Mouse (Mus musculus) layer of hippocampus, adult 9-10 months (tissue): ENCODE data around the gene Slc1a7.

Experiments
- DNase-seq: peaks from one replicate; pipeline ENCODE4 v3.0.0; 2022; ENCODE audit warnings: low spot score

Slc1a7 gene

DNA sequence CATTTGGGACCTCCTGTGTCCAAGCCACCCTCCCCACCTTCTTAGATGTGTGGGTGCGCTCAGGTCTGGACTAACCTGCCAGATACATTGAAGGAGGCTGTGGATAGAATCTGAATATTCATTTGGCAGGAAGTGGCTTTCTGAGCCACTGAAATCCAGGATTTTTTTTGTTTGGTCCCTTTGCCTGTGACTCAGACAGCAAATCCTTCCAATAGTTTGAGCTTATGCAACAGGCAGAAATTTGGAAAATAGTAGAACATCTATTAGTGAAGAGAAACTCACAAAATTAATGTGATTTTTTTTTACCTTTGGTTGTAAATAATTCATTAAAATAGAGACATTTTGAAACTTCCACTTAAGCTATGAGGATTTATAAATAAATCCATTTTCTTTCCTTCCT, 3.0 kb downstream of the Slc1a7 start:
- no peak for DNase-seq

DNA sequence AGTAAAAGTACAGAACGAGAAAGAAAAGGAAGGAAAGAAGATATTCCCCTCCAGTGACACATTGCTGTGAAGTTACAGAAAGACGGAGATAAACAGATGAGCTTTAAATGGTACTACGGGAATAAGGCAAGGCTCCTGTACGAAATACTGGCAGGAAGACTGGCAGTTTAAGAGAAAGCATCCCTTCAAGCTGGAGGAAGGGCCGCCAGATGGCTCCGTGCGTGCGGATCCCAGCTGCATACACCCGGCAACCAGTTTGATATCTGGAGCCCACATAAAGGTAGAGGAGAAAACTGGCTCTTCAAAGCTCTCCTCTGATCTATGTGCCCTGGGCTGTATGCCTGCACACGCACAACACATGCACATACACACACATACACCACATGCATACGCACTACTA, 6.4 kb downstream of the Slc1a7 start:
- no peak for DNase-seq

DNA sequence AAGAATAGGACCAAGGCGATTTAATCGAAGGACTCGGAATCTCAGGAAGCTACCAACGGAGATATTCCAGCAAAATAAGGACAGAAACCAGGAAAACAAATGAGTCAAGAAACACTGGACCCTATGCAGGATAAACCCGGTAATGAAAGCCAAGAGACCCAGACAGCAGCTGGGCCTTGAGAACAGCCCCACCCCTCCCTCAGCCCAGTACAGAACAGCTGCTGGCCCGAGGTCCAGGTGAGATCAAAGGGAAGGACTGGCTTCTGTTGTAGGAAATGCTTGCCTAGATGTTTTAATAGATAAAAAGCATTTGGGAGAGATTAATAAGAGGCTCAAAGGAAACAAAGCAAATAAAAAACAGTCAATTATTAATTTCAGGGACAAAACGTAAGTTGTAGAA, 6.9 kb downstream of the Slc1a7 start:
- DNase-seq, result no peak

DNA sequence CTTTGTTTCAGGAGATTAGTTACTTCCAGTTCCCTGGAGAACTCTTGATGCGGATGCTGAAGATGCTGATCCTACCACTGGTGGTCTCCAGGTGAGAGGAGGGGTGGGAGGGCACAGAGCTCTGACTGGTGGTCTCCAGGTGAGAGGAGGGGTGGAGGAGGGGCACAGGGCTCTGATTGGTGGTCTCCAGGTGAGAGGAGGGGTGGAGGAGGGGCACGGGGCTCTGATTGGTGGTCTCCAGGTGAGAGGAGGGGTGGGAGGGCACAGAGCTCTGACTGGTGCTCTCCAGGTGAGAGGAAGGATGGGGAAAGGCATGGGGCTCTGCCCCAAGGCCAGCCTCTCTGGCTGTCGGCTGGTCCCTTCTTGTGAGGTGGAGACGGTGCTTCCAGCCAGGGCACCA, 9.5 kb downstream of the Slc1a7 start:
- no peak for DNase-seq

DNA sequence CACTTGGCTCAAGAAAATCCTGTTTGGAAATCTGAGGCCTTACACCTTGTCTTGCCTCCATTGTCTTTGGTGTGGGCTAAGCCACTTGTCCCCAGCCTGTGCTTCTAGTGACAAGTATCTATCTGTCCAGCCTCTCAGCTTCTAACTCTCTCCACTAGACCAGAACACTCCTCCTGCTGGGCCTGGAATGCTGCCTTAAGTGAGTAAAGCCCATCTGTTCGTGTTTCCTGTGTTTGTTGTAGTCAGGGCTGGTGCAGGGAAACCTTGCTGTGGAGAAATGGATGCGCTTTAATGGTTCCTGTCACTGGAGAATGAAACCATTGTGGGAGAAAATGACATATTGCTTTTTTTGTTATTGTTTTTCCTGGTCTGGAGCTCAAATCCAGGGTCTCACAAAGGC, 11.4 kb downstream of the Slc1a7 start:
- no peak for DNase-seq

DNA sequence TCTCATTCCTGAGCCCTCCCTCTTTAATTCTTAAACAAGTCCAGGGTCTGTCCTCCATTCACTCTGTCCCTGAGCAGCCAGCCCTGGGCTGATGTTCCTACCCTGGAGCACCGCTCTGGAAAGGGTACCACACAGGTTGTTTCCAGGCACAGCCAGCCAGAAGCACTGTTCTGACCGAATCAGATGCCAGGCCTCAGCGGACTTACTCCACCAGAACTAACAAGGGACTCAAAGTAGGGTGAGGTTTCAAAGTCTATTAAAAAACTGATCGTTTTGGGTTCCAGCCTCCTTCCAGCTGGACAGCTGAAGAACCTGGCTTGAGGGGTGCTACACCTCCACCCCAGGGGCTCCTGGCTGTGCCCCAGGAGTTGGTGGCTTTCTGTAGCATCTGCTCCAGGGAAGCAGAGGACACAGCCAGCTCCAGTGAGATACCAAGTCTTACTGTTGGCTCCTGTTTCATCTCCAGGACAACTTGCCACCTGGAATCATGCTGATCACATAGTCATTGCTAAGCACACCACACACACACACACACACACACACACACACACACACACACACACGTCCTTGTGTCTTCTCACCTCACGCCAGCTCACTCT, 12.0 kb downstream of the Slc1a7 start:
- no peak for DNase-seq

DNA sequence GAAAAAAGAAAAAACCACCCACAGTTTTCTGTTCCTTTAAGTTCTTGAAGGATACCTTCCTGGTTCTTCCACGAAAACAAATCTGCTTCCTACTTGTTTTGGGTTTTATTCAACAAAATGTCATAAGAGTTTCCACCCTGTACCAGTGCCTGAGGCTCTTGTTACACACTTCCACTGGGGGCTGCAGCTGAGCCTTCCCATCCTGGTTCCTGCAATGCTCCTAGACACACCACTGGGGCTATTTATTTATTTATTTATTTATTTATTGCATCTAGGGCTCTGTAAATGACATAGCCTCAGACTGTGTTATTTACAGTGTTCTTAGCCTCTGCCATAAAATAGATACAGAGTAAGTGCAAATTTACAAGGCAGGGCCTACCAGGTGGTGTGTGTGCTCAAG, 15.6 kb downstream of the Slc1a7 start:
- DNase-seq, result no peak

DNA sequence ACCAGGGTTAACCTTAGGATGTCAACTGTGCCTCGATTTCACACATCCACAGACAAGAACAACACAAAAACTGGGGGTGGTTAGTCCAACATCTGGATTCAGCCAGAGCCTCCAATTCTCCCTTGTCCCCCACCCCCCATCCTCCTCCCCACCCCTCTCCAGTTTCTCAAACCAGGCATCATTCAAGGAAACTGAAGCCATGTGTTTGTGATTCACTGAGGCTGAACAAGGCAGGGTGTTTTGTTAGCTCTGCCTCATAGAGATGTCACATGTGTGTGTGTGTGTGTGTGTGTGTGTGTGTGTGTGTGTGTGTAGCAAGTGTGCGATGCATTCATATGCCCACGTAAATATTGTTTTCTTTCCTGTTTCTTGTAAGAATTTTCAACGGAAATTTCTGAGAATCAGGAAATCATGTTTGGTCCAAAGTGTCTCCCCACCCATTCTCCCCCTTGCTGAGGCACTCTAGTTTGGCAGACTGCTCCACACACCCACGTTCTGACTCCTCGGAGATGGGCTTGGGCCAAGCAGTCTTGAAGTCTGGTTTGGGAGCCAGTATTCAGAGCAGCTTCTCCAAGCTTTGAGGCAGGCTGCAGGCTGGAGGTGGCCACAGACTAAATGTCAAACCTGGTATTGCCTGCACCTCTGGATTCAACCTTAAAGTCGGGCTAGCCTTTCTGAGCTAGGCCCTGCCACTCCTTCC, 16.3 kb downstream of the Slc1a7 start:
- peak; percentile 56 for DNase-seq

DNA sequence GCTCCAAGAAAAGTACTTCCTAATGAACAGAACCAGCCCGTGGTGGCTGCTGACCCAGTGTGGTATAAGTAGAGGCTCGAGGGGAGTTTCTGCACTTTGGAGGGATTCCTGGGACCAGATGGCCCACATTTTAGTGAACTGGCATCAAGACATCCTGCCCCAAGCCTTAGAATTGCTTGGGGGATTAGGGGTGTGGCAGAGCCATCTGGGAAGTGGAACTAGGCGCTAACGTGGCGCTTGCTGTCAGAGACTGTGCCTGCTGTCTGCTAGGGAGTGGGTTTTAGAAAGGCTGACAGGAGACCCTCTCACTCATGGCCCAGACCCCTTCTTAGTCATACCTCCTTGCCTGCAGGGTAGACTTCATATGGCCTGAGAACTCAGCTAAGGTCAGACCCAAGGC, 17.7 kb downstream of the Slc1a7 start:
- DNase-seq, result no peak

DNA sequence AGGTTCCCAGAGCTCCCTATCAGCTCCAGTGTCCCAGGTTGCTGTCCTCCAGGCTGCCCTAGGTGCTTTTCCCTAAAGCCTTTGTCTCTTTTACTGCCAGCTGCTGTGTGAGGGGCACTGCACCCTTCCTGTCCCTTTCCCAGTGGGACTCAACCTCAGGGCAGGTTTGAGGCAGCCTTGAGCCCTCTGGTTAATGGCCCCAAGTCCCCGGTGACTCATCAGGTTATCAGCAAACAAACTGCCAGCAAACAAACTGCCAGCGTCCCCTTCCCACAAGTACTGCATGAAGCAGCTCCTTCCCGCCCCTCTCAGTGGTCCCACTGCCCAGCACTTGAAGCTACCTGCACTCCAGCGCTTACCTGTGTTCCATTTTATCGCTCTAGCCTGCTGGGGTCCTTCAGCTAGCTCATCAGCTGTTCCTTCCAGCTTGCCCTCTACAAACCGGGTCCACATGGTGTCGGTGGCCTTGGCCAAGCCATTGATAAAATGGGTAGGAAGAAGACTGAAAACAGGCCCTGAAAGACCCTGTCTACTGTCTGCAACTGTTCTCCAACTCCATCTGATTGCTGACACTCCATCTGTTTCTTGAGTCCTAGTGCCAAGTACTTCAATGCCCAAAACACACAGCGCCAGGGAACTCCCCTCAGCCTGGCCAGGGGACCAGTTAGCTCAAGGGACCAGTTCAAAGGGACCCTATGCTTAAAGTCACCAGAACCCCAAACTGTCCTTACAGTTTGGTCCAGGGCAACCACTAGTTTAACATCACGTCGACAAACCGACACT, 18.4 kb downstream of the Slc1a7 start:
- no peak for DNase-seq

DNA sequence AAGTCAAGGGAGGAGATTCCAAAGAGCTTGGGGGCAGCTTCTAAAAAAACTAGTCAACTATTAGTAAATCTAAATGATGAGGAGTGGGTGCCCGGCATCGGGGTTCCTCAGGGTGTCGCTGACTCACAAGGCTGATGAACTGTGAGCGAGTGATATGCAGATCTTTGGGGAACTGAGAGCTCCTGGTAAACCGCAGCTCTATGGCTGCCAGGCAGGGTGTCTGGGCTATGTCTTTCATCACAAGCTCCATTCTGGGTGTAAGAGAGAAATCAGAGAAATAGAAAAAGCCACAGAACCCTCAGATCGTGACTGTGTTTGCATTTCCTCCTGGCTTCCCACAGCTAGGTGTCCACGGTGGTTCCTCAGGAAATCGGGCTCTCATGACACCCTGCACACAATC, 20.8 kb downstream of the Slc1a7 start:
- DNase-seq, result no peak

DNA sequence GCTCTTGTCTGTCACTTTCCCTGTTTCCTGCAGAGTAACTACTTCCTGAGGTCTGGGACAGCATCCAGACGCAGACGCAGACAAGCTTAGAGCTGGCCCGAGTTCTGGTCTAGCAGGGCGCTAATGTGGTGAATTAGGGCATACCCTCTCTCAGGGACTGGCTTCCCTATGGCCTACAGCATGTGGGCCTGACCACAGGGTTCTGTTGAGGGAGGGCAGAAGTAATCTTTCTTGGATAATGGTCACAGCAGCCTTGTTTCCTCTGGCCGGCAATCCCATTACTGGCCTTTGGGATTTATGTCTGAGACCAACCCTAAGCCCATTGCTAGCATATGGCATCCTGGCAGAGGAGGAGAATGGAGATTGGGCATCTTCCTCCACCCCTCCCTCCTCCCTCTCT, 22.7 kb downstream of the Slc1a7 start:
- DNase-seq, result no peak

DNA sequence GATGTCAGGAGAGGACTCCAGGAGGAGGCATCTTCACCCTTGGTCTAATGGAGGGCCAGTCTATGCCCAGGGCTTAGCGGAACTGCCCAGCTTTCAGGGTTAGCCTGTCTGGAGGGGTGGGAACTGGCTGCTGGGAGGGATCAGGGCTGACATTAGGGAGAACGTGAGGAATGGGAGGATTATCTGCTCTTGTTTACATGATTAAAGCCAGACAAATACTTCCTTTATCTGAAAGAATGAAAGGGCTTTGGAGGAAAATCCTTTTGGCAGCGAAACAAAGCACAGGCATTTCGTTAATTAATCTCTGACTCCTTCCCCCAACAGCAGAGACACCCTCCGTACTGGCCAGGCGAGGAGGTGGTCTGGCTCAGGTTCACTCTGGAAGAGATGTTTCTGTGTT, 23.7 kb downstream of the Slc1a7 start:
- DNase-seq, result no peak

DNA sequence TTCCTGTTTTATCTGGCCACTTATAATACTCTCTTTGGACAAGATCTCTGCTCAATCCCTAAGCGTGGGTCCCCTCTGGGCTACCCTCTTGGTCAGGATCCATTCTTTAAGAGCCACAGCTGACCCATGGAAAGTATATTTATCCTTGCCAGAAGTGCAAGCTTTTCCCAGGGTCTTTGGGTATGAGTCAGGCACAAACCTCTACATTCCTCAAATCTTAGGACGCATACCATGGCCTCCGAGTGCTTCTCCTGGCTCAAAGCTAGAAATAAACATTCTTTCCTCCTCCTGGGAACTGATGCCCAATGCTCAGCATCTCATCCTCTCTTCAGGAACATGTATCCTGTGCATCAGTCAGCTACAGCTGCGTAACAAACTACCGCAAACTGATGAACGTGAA, 26.9 kb downstream of the Slc1a7 start:
- no peak for DNase-seq

DNA sequence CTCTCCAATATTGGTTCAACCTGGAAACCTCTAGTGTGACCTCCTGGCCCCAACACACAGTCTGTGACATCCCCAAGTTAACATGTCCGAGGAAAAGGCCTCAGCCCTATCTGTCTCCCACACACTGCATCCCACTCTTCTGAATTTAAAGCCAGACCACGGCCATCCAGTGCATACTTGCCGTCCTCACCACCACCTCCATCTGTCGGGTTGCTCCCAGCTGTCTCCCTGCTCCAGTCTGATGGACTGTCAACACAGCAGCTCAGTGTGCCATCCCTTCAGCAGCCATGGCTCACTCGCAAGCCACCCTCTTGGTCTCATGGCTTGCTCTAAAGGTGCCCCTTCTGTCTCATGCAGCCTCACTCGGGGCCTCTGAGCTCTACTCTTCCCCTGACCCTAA, 27.6 kb downstream of the Slc1a7 start:
- no peak for DNase-seq

DNA sequence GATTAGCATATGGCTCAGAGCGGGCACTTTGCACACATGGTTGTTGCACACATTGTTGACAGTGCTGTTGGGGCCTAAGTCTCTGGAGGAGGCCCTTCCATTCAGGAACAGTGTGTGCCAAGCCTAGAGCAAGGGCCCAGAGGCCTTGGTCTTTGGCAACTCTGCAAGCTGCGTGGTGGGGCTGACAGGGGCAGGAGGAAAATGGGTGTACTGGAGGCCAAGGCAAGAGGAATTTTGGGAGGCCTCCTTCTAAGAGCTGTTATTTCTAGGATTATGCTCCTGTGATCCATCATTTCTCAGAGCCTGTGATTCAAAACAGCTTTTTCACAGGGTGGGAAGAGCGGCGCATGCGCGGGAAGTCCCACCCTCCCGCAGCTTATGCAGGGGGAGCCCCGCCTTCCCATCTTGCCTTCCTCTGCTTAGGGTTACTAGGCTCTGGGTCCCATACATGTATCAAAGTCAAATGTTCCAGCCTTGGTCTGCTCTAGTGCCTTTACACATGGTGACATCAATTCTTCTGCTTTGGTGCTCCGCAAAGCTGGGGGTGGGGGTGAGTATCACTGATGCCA, 28.4 kb downstream of the Slc1a7 start:
- DNase-seq, result no peak

DNA sequence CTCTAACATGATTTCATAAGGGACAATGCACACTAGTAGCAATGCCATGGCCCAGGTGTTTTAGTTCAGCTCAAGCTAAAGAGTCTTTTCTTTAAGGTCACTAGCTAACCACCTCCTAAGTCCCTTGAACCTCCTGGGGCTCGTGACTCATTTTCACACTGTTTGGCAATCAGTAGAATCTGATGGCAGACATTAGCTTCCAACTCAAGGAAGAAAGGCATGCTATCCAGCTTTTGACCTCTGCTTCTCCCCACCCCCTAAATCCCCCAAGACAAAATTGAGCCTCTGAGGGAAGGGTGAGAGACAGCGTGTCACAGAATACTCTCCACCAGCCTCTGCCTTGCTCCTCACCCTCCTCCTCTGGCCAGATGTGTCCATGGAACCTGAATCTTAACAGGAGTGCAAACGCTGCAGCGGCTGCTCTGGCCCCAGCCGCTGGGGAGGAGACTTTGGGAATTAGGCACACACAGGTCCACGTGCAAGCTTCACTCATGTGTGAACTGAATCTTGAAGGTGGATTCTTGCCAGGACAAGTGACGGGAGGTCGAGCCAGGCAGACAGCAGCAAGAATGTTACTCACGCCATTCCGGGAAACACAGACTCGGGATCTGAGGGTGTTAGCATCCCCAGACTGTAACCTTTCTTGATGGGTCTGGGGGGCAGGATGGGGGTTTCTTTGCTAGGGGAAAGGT, 30.7 kb downstream of the Slc1a7 start:
- DNase-seq, result no peak

DNA sequence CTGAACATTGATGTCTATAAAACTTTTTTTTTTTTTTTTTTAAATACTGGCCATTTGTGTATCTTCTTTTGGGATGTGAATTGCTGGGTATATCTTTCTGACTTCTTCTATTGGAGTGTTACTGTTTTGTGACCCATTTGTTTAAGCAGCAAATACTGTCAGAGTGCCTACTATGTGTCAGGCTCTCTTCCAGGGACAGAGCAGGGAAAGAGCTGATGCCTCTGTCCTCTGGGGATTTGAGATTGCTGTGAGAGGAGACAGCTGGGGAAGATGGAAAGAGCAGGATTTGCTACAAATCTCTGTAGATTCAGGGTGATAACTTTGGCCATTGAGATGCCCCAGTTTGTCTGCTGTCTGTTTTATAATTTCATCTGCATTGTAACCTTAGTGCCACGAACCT, 31.2 kb downstream of the Slc1a7 start:
- DNase-seq, result no peak

DNA sequence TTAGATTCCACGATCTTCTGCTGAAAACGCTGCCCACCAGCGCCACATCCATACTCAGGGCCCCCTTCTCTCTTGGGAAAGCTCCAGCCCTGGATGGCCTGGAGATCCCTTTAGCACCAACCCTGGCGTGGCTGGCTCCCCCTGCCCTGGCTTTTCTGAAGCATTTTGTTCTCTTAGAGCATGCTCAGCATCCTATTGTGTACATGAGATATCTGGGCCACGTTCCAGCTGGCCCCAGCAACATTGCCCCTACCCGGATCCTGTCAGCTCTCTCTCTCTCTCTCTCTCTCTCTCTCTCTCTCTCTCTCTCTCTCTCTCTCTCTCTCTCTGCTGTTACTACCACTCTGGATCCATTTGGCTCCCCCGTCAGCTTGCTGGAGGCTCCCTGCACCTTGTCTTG, 37.2 kb downstream of the Slc1a7 start:
- no peak for DNase-seq

DNA sequence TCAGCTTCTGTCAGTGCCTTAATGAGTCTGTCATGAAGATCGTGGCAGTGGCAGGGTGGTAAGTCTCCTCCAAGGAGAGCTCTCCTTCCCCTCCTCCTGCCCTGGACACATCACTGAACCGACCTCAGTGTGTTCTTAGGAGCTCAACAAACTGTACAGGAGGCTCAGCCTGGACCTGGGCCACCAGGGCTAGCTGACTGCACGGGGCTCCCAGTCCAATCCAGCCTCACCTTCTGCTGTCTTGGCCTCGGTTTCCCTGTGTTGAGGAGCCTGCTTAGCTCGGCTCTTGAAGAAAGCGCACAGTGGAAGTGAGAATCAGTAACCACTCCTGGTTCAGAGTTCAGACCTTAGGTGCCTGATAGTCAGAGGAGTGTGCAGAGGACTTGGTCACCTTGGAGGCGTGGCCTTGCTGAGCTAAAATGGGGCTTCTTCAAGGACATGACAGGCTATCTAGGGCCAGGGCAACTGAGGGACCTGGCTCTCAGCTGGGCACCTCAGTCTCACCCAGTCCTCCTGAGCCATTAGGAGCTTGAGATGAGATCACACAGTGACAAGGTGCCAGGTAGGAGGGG, 39.5 kb downstream of the Slc1a7 start:
- no peak for DNase-seq

DNA sequence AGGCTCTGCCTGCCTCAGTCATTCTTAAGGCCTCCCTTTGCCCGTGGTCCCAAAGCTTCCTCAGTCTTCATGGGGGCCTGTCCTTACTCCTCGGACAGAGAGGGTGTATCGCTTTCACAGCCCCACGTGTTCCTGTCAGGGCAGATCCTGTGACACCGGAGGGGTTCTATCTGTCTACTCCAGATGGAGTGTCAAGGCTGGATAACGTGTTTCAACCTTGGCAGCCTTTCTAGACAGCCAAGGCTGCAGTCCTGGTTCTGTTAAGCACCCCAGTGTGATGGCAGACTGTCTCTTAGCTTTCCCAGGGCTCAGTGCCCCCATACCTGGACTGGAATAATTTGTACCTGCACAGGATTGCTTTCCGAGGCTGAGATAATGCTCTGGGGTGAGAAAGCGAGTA, 40.4 kb downstream of the Slc1a7 start:
- DNase-seq, result no peak

DNA sequence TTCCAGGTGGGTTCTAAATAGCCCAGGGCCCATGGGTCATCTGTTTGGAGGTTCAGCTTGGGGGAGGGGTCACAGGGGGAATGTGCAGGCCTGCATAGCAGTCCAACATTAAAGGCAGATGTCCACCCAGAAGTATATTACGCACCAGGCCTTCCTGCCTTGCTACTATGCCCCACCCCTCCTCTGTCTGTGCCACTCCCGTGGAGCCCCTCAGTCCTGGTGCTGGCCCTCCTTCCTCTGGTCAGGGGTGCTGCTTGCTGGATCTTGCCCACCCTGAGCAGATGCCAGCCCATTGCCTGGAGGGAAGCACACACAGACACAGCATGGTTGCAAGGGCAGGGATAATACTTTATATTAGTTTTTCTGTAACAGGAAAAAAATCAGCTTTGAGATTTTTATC, 46.3 kb downstream of the Slc1a7 start:
- no peak for DNase-seq
